Mouse (Mus musculus): Measurements from ENCODE around the gene Naa80. TPM values are rescaled to one million over a fixed set of nuclear protein-coding genes. Genes with fewer than 3 reads are reported as not detected.

Gene Naa80
- total RNA-seq, 2 experiments from 2014 or later = 12.2 to 12.4 TPM

Other genes starting within 250 kb of the Naa80 start
- gene Hemk1, start 240.5 kb upstream of the Naa80 start, total RNA-seq (2021) = 10 to 100 TPM; 13.0 to 15.0 TPM
- 1 to 10 TPM; 4.6 to 5.8 TPM for gene 6430571L13Rik, start 238.3 kb upstream of the Naa80 start, total RNA-seq (2021)
- gene Cacna2d2, start 179.3 kb upstream of the Naa80 start, total RNA-seq (2021) = 10 to 100 TPM; 21.2 to 23.1 TPM
- 10 to 100 TPM; 22.1 to 22.8 TPM for gene Tmem115, start 44.9 kb upstream of the Naa80 start, total RNA-seq (2021)
- 1 to 10 TPM; 6.6 to 7.2 TPM for gene Cyb561d2, start 36.7 kb upstream of the Naa80 start, total RNA-seq (2021)
- gene Nprl2, start 36.7 kb upstream of the Naa80 start, total RNA-seq (2021) = 10 to 100 TPM; 12.0 TPM
- under 1 TPM; 0.26 to 0.32 TPM for gene Zmynd10, start 31.6 kb upstream of the Naa80 start, total RNA-seq (2021)
- gene Rassf1, start 27.3 kb upstream of the Naa80 start, total RNA-seq (2021) = 10 to 100 TPM; 38.8 to 39.4 TPM
- 10 to 100 TPM; 22.3 to 24.0 TPM for gene Tusc2, start 15.6 kb upstream of the Naa80 start, total RNA-seq (2021)
- gene Hyal2, start 10.9 kb upstream of the Naa80 start, total RNA-seq (2021) = 10 to 100 TPM; 43.4 to 49.7 TPM
- 1 to 10 TPM; 3.4 to 4.7 TPM for gene Hyal1, start 2.0 kb upstream of the Naa80 start, total RNA-seq (2021)
- gene Hyal3, start 1.9 kb downstream of the Naa80 start, total RNA-seq (2021) = 1 to 10 TPM in 1 of 2 experiments, under 1 TPM in 1; 0.74 to 1.1 TPM
- 10 to 100 TPM; 41.6 to 44.4 TPM for gene Ifrd2, start 8.8 kb downstream of the Naa80 start, total RNA-seq (2021)
- gene Sema3b, start 30.3 kb downstream of the Naa80 start, total RNA-seq (2021) = 10 to 100 TPM; 16.2 to 18.8 TPM
- 100 to 1,000 TPM; 462 to 469 TPM for gene Gnai2, start 56.5 kb downstream of the Naa80 start, total RNA-seq (2021)
- gene Slc38a3, start 90.6 kb downstream of the Naa80 start, total RNA-seq (2021) = 1 to 10 TPM; 8.0 to 8.1 TPM
- gene Gnat1, start 100.8 kb downstream of the Naa80 start, total RNA-seq (2021) = not detected
- 10 to 100 TPM; 18.7 to 20.9 TPM for gene Sema3f, start 131.6 kb downstream of the Naa80 start, total RNA-seq (2021)
- 10 to 100 TPM; 65.4 to 73.1 TPM for gene Rbm5, start 192.1 kb downstream of the Naa80 start, total RNA-seq (2021)